Mouse (Mus musculus): ENCODE measurements around the gene Blm. TPM values are rescaled to one million over a fixed set of nuclear protein-coding genes. Genes with fewer than 3 reads are reported as not detected.

Gene Blm
- polyA plus RNA-seq, 2 experiments: 19.8 to 24.8 TPM

- no peak overlapping the region for H3K4me3 ChIP-seq (ENCODE audit: insufficient read depth in 1 of 2, low read depth in 2 of 2, low read length in 2 of 2)
- no peak overlapping the region for H3K9ac ChIP-seq (replicated peaks)
- TF ChIP-seq EP300 (IDR thresholded peaks at IDR 0.05; ENCODE audit: low read depth) (no peak), CTCF (IDR thresholded peaks at IDR 0.05; ENCODE audit: low read depth) (no peak)
- 76% methylated on average over 5 of the region's 5 CpGs for WGBS (ENCODE audit: insufficient replicate concordance)
- DNase-seq (ENCODE audit: low read depth in 3 of 3, low spot score in 3 of 3) (no peak), ATAC-seq (ENCODE audit: insufficient read depth) (no peak)
- peaks cover 0 to 10% of the 10 kb centered on the region in 2 experiments; a peak in 2 of 4 replicates for H3K4me1 ChIP-seq (replicated peaks; ENCODE audit: control insufficient read depth in 2 of 2, insufficient read depth in 2 of 2, low read length in 1 of 2)
- no peak overlapping the region for H3K4me2 ChIP-seq (ENCODE audit: low read depth)
- H3K27me3 ChIP-seq (ENCODE audit: control insufficient read depth, insufficient read depth, low read length): no peaks in the 10 kb centered on the region
- H3K36me3 ChIP-seq (replicated peaks; ENCODE audit: control insufficient read depth, insufficient read depth, low read depth): no peaks in the 10 kb centered on the region
- H3K27ac ChIP-seq: no peak overlapping the region
- no peaks in the 10 kb centered on the region for H3K9me3 ChIP-seq (ENCODE audit: control insufficient read depth, low read length)
Observed at GRCm38 (mm10) chr7:80412781-80413180, 122.1 kb downstream of the Blm start.

DNA sequence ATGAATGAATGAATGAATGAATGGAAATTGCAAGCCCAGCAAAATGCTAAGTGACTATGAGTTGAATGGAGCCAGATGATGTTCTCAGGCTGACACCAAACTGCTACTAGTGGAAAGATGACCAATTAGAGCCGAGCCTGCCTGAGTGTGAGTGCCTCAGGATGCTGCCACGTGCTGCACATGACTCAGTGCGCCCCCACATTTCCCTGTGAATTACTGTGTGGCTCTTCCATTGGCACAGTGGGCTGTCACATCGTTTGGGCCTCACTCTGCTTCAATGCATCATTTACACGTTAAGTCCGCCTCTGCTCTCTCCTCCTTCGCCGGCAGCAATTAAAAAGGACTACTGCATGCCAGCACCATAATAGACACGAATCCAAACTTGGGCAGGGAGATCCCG is 122.6 kb downstream of the Blm start:
- no peak overlapping the region for H3K4me2 ChIP-seq (ENCODE audit: low read depth)
- ATAC-seq (ENCODE audit: insufficient read depth) (no peak), DNase-seq (ENCODE audit: low read depth in 3 of 3, low spot score in 3 of 3) (no peak)
- no peak for TF ChIP-seq EP300 (IDR thresholded peaks at IDR 0.05; ENCODE audit: low read depth)
- no peak for TF ChIP-seq CTCF (IDR thresholded peaks at IDR 0.05; ENCODE audit: low read depth)
- no peaks in the 10 kb centered on the region for H3K9me3 ChIP-seq (ENCODE audit: control insufficient read depth, low read length)
- no peak overlapping the region for H3K27ac ChIP-seq
- H3K9ac ChIP-seq (replicated peaks): no peak overlapping the region
- 67% methylated on average over 10 of the region's 10 CpGs for WGBS (ENCODE audit: insufficient replicate concordance)
- no peaks in the 10 kb centered on the region for H3K27me3 ChIP-seq (ENCODE audit: control insufficient read depth, insufficient read depth, low read length)
- H3K4me3 ChIP-seq (ENCODE audit: insufficient read depth in 1 of 2, low read depth in 2 of 2, low read length in 2 of 2): no peak overlapping the region
- H3K4me1 ChIP-seq (replicated peaks; ENCODE audit: control insufficient read depth in 2 of 2, insufficient read depth in 2 of 2, low read length in 1 of 2): peaks cover 0 to 9% of the 10 kb centered on the region in 2 experiments; a peak in 2 of 4 replicates
- no peaks in the 10 kb centered on the region for H3K36me3 ChIP-seq (replicated peaks; ENCODE audit: control insufficient read depth, insufficient read depth, low read depth)

DNA sequence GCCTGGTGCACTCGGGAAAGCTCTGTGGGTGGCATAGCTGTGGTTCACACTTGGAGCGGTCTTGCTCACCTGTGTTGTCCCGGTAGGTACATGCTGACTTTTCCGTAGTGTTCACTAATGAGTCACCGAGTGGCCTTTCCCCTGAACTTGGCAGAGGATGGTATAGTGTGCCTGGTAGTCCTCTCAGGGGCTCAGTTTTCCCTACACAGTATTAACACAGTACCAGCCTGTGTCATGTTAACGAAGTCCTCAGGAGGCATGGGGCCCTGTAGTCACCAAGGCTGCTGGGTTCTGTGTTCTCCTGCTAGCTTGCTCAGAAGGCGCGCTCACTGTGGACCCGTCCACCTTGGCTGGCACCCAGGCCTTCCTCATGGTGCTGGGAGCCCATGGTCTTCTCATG is 124.5 kb downstream of the Blm start:
- DNase-seq (ENCODE audit: low read depth in 3 of 3, low spot score in 3 of 3) (no peak), ATAC-seq (ENCODE audit: insufficient read depth) (no peak)
- no peaks in the 10 kb centered on the region for H3K9me3 ChIP-seq (ENCODE audit: control insufficient read depth, low read length)
- 75% methylated on average over 9 of the region's 9 CpGs for WGBS (ENCODE audit: insufficient replicate concordance)
- H3K36me3 ChIP-seq (replicated peaks; ENCODE audit: control insufficient read depth, insufficient read depth, low read depth): no peaks in the 10 kb centered on the region
- H3K27me3 ChIP-seq (ENCODE audit: control insufficient read depth, insufficient read depth, low read length): no peaks in the 10 kb centered on the region
- no peak overlapping the region for H3K4me3 ChIP-seq (ENCODE audit: insufficient read depth in 1 of 2, low read depth in 2 of 2, low read length in 2 of 2)
- TF ChIP-seq EP300 (IDR thresholded peaks at IDR 0.05; ENCODE audit: low read depth) (no peak), CTCF (IDR thresholded peaks at IDR 0.05; ENCODE audit: low read depth) (no peak)
- no peak overlapping the region for H3K27ac ChIP-seq
- no peak overlapping the region for H3K9ac ChIP-seq (replicated peaks)
- H3K4me1 ChIP-seq (replicated peaks; ENCODE audit: control insufficient read depth in 2 of 2, insufficient read depth in 2 of 2, low read length in 1 of 2): peaks cover 0 to 2% of the 10 kb centered on the region in 2 experiments; a peak in 2 of 4 replicates
- H3K4me2 ChIP-seq (ENCODE audit: low read depth): no peak overlapping the region

DNA sequence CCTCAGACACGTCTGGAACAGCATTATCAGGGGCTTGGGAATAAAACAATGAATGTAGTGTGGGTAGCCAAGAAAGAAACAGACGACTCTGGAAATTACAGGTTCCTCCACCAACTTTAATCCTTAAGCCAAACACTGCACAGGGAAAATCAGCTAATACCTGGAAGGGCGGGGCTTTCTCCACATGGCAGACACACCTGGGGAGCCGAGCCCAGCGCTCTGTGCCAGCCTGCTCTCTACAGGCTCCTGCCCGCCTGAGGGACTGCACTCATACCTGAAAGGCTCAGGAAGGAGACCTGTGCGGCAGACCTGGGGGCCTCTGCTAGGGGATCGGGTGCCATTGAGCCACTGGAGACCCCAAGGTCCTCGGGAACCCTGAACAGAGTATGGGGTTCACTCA is 127.2 kb downstream of the Blm start:
- Histone ChIP-seq H3K4me3 (ENCODE audit: insufficient read depth in 1 of 2, low read depth in 2 of 2, low read length in 2 of 2) (no peak overlapping the region), H3K27ac (no peak overlapping the region), H3K36me3 (replicated peaks; ENCODE audit: control insufficient read depth, insufficient read depth, low read depth) (no peaks in the 10 kb centered on the region), H3K9me3 (ENCODE audit: control insufficient read depth, low read length) (no peaks in the 10 kb centered on the region), H3K4me1 (replicated peaks; ENCODE audit: control insufficient read depth in 2 of 2, insufficient read depth in 2 of 2, low read length in 1 of 2) (peaks cover 0 to 2% of the 10 kb centered on the region in 2 experiments; a peak in 1 of 4 replicates), H3K4me2 (ENCODE audit: low read depth) (no peak overlapping the region), H3K27me3 (ENCODE audit: control insufficient read depth, insufficient read depth, low read length) (peaks cover 19% of the 10 kb centered on the region), H3K9ac (replicated peaks) (no peak overlapping the region)
- TF ChIP-seq CTCF (IDR thresholded peaks at IDR 0.05; ENCODE audit: low read depth) (no peak), EP300 (IDR thresholded peaks at IDR 0.05; ENCODE audit: low read depth) (no peak)
- DNase-seq (ENCODE audit: low read depth in 3 of 3, low spot score in 3 of 3) (no peak), ATAC-seq (ENCODE audit: insufficient read depth) (no peak)
- 65% methylated on average over 9 of the region's 9 CpGs for WGBS (ENCODE audit: insufficient replicate concordance)

- H3K4me2 ChIP-seq (ENCODE audit: low read depth): no peak overlapping the region
- peaks cover 0 to 2% of the 10 kb centered on the region in 2 experiments; a peak in 1 of 4 replicates for H3K4me1 ChIP-seq (replicated peaks; ENCODE audit: control insufficient read depth in 2 of 2, insufficient read depth in 2 of 2, low read length in 1 of 2)
- H3K9ac ChIP-seq (replicated peaks): no peak overlapping the region
- H3K9me3 ChIP-seq (ENCODE audit: control insufficient read depth, low read length): no peaks in the 10 kb centered on the region
- 50% methylated on average over 3 of the region's 3 CpGs for WGBS (ENCODE audit: insufficient replicate concordance)
- H3K4me3 ChIP-seq (ENCODE audit: insufficient read depth in 1 of 2, low read depth in 2 of 2, low read length in 2 of 2): no peak overlapping the region
- no peak for TF ChIP-seq CTCF (IDR thresholded peaks at IDR 0.05; ENCODE audit: low read depth)
- no peaks in the 10 kb centered on the region for H3K36me3 ChIP-seq (replicated peaks; ENCODE audit: control insufficient read depth, insufficient read depth, low read depth)
- peaks cover 30% of the 10 kb centered on the region for H3K27me3 ChIP-seq (ENCODE audit: control insufficient read depth, insufficient read depth, low read length)
- no peak for ATAC-seq (ENCODE audit: insufficient read depth)
- no peak for DNase-seq (ENCODE audit: low read depth in 3 of 3, low spot score in 3 of 3)
- no peak overlapping the region for H3K27ac ChIP-seq
Observed at GRCm38 (mm10) chr7:80406186-80406585, 128.7 kb downstream of the Blm start.
